Mouse (Mus musculus) G1E (cell line): ENCODE data around the gene Cercam.

ENCODE experiments used
- CTCF ChIP-seq: IDR thresholded peaks from 2 replicates; pipeline ENCODE4 v1.5.1; 2012; ENCODE audit warnings: low read depth, low read length, inconsistent platforms, mixed read lengths
- GATA1 ChIP-seq: IDR thresholded peaks from 2 replicates; pipeline ENCODE4 v1.6.1; 2012; ENCODE audit warnings: borderline replicate concordance, low read length, inconsistent platforms, mixed read lengths
- GATA2 ChIP-seq: IDR thresholded peaks from 2 replicates; pipeline ENCODE4 v1.6.1; 2012; ENCODE audit warnings: low read depth, low read length, inconsistent platforms, borderline replicate concordance

- no peak for TF ChIP-seq CTCF
- no peak for TF ChIP-seq GATA1
- TF ChIP-seq GATA2, result no peak
These were observed 37.9 kb upstream of the Cercam start for GRCm38 (mm10) chr2:29831106-29831505.
